Mouse (Mus musculus): Measurements from ENCODE around the gene Nat9. TPM values are rescaled to one million over a fixed set of nuclear protein-coding genes. Genes with fewer than 3 reads are reported as not detected.

Gene Nat9
- polyA plus RNA-seq, 1 experiment: 1.5 TPM

DNA sequence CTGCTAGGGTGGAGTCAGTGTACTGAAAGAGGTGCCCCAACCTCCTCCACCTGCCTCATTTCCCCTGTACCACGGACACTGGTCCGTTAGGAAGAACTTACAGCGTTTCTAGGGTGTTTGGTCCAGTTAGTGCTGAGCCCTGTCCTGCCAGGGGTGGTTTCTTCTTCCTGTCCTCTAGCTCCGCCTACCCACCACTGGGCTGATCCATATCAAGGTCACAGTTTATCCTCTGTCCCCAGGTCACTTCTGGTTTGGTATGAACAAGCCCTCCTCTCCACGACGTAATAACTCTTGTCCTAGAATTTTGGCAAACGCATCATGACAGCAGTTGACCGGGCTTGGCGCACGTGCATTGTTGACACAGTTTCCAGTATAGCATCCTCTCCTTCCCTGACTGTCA, 32.0 kb upstream of the Nat9 start:
- H3K4me3 ChIP-seq (replicated peaks): no peak overlapping the region
- no peaks in the 10 kb centered on the region; the same call in 1 of the 2 replicates for H3K36me3 ChIP-seq (ENCODE audit: control insufficient read depth)
- H3K9me3 ChIP-seq (ENCODE audit: control insufficient read depth, low read length): no peaks in the 10 kb centered on the region
- H3K27me3 ChIP-seq (ENCODE audit: control insufficient read depth): no peaks in the 10 kb centered on the region
- TF ChIP-seq GATA1 (IDR thresholded peaks at IDR 0.05; ENCODE audit: low read length) (no peak), TAL1 (IDR thresholded peaks at IDR 0.05; ENCODE audit: low read length) (no peak)
- H3K4me1 ChIP-seq (ENCODE audit: control insufficient read depth): peaks cover 11% of the 10 kb centered on the region

DNA sequence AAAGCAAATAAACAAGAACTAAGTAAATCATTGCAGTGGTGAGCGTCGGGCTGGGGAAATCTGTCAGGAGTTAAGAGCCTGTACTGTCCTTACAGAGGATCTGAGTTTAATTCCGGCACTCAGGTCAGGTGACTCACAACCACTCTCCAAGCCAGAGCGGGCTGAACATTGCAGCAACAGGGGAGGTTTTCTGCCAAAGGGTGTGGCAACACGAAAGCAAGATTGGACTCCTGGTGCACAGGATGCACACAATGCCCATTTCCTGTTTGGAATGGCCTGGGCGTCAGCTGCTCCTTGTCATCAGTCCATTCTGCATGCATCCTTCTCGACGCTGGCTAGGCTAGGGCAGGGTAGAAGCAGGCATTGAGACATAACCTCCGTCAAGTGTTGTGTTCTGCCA, 31.6 kb upstream of the Nat9 start:
- Histone ChIP-seq H3K4me3 (replicated peaks) (no peak overlapping the region), H3K36me3 (ENCODE audit: control insufficient read depth) (no peaks in the 10 kb centered on the region; the same call in 1 of the 2 replicates)
- TF ChIP-seq TAL1 (IDR thresholded peaks at IDR 0.05; ENCODE audit: low read length): no peak
- no peak for TF ChIP-seq GATA1 (IDR thresholded peaks at IDR 0.05; ENCODE audit: low read length)

DNA sequence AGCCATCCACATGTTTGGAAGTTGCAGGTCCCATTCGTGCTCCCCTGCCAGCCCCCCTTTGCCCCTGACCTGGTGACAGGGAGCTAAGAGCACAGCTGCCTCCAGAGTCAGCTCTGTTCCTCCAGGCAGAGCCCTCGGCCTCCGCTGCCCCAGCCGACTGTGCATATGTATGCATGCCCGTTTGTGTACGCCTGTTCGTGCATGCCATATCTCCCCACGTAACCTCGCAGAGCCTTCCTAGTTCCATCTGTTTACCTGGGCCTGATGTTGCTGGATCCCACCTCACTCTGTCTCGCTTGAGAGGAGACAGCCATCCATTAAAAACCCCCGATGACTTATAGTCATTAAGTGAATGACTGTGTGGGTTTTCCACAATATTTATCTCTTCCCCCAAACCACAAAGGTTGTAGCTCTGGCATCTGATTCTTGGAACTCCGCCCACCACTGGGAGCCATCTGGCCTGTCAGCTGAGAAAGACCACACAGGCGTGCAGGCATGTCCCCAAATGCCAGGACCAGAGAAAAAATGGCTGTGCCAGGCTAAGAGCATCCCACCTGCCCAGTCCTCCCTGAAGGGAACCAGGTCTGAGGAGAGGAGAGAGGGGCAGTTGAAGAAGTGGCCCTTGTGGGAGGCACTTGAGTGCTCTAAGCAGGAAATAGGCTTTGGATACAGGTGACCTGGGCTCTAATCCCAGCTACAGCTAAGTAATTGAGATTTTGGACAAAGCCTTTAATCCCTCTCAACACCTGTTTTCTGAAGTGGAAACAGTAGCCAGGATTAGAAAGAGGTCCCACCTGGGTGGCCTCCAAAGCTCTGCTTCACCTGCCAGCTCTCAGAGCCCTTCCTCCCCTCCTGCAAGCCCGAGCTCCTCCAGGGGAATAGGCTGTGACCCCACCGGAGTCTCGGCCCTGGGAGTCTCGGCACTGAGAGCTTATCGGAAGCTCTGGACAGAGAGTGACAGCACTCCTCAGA, 30.1 kb upstream of the Nat9 start:
- H3K27me3 ChIP-seq (ENCODE audit: control insufficient read depth): no peaks in the 10 kb centered on the region
- H3K4me3 ChIP-seq (replicated peaks): no peak overlapping the region
- H3K36me3 ChIP-seq (ENCODE audit: control insufficient read depth): no peaks in the 10 kb centered on the region; the same call in 1 of the 2 replicates
- no peaks in the 10 kb centered on the region for H3K9me3 ChIP-seq (ENCODE audit: control insufficient read depth, low read length)
- H3K4me1 ChIP-seq (ENCODE audit: control insufficient read depth): peaks cover 11% of the 10 kb centered on the region
- no peak for TF ChIP-seq TAL1 (IDR thresholded peaks at IDR 0.05; ENCODE audit: low read length)

More for the DNA sequence above, 31.6 kb upstream of the Nat9 start:
- no peaks in the 10 kb centered on the region for H3K27me3 ChIP-seq (ENCODE audit: control insufficient read depth)
- no peaks in the 10 kb centered on the region for H3K9me3 ChIP-seq (ENCODE audit: control insufficient read depth, low read length)
- H3K4me1 ChIP-seq (ENCODE audit: control insufficient read depth): peaks cover 11% of the 10 kb centered on the region

DNA sequence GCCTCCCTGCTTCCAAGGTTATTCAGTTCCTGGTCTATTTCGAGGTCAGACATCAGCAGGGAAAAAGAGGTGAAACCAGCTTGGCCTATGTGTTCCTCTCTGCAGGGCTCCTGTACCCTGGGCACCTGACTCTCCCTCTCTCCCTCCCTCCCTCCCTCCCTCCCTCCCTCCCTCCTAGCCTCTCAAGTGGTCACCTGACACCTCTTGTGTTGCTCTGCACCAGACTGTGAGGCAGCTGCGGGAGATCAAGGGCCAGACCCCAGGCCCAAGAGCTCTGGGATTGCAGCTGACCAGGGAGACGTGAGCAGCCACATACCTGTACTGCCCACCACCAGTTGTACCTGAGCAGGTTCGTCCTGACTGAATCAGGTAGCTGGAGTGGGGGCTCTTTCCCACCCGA, 27.5 kb upstream of the Nat9 start:
- Histone ChIP-seq H3K27me3 (ENCODE audit: control insufficient read depth) (no peaks in the 10 kb centered on the region), H3K4me3 (replicated peaks) (no peak overlapping the region), H3K4me1 (ENCODE audit: control insufficient read depth) (peaks cover 11% of the 10 kb centered on the region), H3K9me3 (ENCODE audit: control insufficient read depth, low read length) (no peaks in the 10 kb centered on the region), H3K36me3 (ENCODE audit: control insufficient read depth) (no peaks in the 10 kb centered on the region)
- no peak for TF ChIP-seq GATA1 (IDR thresholded peaks at IDR 0.05; ENCODE audit: low read length)
- TF ChIP-seq TAL1 (IDR thresholded peaks at IDR 0.05; ENCODE audit: low read length): no peak

DNA sequence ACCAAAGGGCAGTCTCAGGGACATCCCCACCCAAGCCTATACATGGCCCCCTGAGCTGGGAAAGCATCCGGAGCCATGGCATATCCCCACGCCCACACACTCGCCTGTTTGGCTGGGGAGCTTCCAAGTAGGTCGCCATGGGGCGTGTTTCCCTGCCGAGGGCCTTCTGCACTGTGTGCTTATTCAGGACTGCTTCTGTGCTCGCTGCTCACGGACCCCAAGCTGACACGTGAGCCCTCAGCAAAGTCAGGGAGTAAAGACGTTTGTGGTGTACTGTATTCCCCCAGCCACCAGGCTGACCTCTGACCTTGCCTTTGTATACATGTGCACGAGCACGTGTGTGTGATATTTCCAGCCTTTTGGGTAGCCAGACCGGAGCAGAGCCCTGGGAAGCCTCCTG, 24.5 kb upstream of the Nat9 start:
- Histone ChIP-seq H3K36me3 (ENCODE audit: control insufficient read depth) (peaks cover 4% of the 10 kb centered on the region), H3K4me1 (ENCODE audit: control insufficient read depth) (no peaks in the 10 kb centered on the region), H3K9me3 (ENCODE audit: control insufficient read depth, low read length) (no peaks in the 10 kb centered on the region), H3K27me3 (ENCODE audit: control insufficient read depth) (no peaks in the 10 kb centered on the region), H3K4me3 (replicated peaks) (no peak overlapping the region)
- TF ChIP-seq TAL1 (IDR thresholded peaks at IDR 0.05; ENCODE audit: low read length) (no peak), GATA1 (IDR thresholded peaks at IDR 0.05; ENCODE audit: low read length) (no peak)

DNA sequence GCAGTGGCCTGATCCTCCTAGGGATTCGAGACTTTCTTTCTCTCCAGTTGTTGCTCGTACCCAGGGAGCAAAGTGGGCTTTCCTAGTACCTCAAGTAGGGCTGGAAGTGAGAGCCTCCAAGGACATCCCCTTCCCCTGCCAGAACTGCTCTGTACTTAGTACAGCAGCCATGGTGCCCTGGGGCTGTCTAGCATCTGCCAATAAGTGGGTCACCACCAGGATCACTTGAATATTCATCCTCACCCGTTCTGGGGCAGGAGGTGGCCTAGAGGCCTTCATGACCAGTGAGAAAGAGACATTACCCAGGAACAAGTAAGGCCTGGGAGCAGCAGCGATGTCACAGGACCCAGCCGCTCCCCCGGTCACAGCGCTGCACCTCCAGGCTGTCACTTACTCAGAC, 22.3 kb upstream of the Nat9 start:
- Histone ChIP-seq H3K27me3 (ENCODE audit: control insufficient read depth) (no peaks in the 10 kb centered on the region), H3K4me3 (replicated peaks) (no peak overlapping the region), H3K4me1 (ENCODE audit: control insufficient read depth) (no peaks in the 10 kb centered on the region), H3K9me3 (ENCODE audit: control insufficient read depth, low read length) (no peaks in the 10 kb centered on the region), H3K36me3 (ENCODE audit: control insufficient read depth) (peaks cover 23% of the 10 kb centered on the region)
- no peak for TF ChIP-seq TAL1 (IDR thresholded peaks at IDR 0.05; ENCODE audit: low read length)
- no peak for TF ChIP-seq GATA1 (IDR thresholded peaks at IDR 0.05; ENCODE audit: low read length)

DNA sequence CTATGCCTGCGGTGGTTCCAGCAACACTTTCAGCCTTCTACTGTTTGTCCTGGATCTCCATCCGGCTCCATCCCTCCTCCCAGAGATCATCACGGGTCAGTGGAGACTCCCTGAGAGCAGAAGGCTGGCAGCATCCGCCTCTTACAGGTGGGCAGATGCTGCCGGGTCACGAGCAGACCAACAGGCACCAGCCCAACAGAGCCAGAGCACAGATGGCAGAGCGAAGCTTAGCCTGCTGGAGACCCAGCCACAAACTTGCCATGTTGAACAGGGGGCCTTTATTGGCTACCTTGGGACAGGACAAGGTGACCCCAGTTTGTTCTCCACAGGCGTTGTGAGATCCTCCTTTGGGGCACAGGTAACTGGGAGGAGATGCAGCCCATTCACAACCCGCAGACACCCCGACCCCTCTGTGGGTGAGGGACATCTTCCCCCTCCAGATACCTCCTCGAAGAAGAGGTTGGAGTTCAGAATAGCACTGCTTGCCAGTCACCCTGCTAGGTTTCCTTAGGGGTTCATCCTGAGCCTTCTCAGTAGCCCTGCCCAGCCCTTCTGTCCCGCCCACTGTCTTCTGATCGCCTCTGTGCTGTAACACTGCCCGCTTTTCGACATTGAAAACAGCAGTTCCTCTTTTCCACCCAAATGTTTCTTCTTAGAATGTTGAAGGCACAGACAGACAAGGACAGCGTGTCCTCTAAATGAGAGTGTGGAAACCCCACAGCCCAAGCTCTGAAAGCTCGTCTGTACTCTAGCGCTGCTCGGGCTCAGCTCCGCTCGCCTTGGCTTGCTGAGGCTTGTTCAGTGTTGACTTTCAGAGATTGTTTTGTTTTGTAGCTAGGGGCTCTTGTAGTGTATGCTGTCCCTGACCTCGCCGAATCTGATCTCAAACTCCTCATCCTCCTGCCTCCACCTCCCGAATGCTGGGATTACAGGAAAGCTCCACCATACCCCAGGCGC, 21.4 kb upstream of the Nat9 start:
- Histone ChIP-seq H3K36me3 (ENCODE audit: control insufficient read depth) (peaks cover 24% of the 10 kb centered on the region), H3K27me3 (ENCODE audit: control insufficient read depth) (no peaks in the 10 kb centered on the region), H3K4me1 (ENCODE audit: control insufficient read depth) (no peaks in the 10 kb centered on the region), H3K4me3 (replicated peaks) (no peak overlapping the region), H3K9me3 (ENCODE audit: control insufficient read depth, low read length) (no peaks in the 10 kb centered on the region)
- TF ChIP-seq GATA1 (IDR thresholded peaks at IDR 0.05; ENCODE audit: low read length): no peak
- TF ChIP-seq TAL1 (IDR thresholded peaks at IDR 0.05; ENCODE audit: low read length): no peak

DNA sequence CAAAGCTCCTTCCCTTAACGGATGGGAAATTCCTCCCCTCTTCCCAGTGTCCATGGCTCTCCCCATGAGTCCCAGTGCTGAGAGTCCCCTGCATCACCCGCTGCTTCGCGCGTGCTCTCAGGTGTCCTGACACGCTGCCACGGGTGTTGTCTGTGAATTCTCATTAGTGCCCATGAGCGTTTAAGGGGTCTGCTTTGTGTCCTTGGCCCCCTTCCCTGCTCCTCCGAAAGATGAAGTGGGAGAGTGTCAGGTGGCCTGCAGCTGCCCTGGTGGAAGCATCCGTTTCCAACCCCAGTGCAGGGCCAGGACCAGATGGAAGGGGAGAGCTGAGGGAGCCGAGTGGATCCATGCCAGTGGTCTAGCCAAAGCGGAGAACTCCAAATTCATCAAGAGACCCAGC, 20.5 kb upstream of the Nat9 start:
- TF ChIP-seq TAL1 (IDR thresholded peaks at IDR 0.05; ENCODE audit: low read length): no peak
- TF ChIP-seq GATA1 (IDR thresholded peaks at IDR 0.05; ENCODE audit: low read length): no peak
- no peaks in the 10 kb centered on the region for H3K9me3 ChIP-seq (ENCODE audit: control insufficient read depth, low read length)
- no peak overlapping the region for H3K4me3 ChIP-seq (replicated peaks)
- H3K4me1 ChIP-seq (ENCODE audit: control insufficient read depth): no peaks in the 10 kb centered on the region
- no peaks in the 10 kb centered on the region for H3K27me3 ChIP-seq (ENCODE audit: control insufficient read depth)
- peaks cover 28% of the 10 kb centered on the region for H3K36me3 ChIP-seq (ENCODE audit: control insufficient read depth)

DNA sequence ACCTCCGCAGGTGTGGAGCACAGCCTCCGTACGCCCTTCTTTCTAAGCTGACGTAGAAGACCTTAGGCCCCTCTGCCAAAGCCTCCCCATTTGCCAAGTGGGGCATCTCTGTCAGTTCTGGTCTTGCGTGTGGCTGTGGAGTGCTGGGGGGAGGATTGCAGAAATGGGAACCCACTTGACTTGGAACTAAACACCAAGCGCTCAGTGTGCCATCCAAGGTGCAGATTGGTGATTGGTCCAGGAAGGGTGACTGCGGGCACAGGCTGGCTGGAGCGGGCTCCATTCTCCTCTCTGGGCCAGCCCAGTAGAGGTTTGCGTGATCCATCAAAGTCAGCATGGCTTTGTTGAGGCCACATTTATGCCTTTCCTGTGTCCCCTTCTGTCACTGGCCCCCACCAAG, 15.1 kb upstream of the Nat9 start:
- H3K4me3 ChIP-seq (replicated peaks): no peak overlapping the region
- peaks cover 44% of the 10 kb centered on the region for H3K36me3 ChIP-seq (ENCODE audit: control insufficient read depth)
- no peaks in the 10 kb centered on the region for H3K4me1 ChIP-seq (ENCODE audit: control insufficient read depth)
- no peaks in the 10 kb centered on the region for H3K9me3 ChIP-seq (ENCODE audit: control insufficient read depth, low read length)
- TF ChIP-seq GATA1 (IDR thresholded peaks at IDR 0.05; ENCODE audit: low read length) (no peak), TAL1 (IDR thresholded peaks at IDR 0.05; ENCODE audit: low read length) (no peak)
- H3K27me3 ChIP-seq (ENCODE audit: control insufficient read depth): no peaks in the 10 kb centered on the region
